Mouse (Mus musculus) MEL (cell line): ENCODE results near the gene Mtif2. TPM values are rescaled to one million over a fixed set of nuclear protein-coding genes. Genes with fewer than 3 reads are reported as not detected.

Experiments used
- DNase-seq: peaks from one replicate; pipeline ENCODE4 v3.0.0; 2011; ENCODE audit warnings: low read depth, low spot score
- H3K27ac ChIP-seq: 2 replicates; pipeline ENCODE4 v1.5.1; 2012; ENCODE audit warnings: low read depth, mild to moderate bottlenecking, control low read depth, low read length, moderate library complexity; ENCODE audit not compliant: control insufficient read depth
- H3K27me3 ChIP-seq, 2 experiments: fragments of 150-350 bp in 1 of 2; sonication (generic) in 1 of 2; 2 replicates each; pipeline ENCODE4 v1.6.1; 2012; ENCODE audit warnings: low read length in 2 of 2, mild to moderate bottlenecking in 2 of 2, improper control_type of control experiment in 1 of 2, moderate library complexity in 1 of 2; ENCODE audit not compliant: insufficient read depth in 2 of 2, control insufficient read depth in 1 of 2
- H3K36me3 ChIP-seq, 2 experiments: 2 replicates each; pipeline ENCODE4 v1.6.1; 2012 to 2014; ENCODE audit warnings: low read length in 2 of 2, improper control_type of control experiment in 1 of 2, inconsistent platforms in 1 of 2, mild to moderate bottlenecking in 1 of 2; ENCODE audit not compliant: insufficient read depth in 2 of 2, control insufficient read depth in 1 of 2
- H3K4me1 ChIP-seq, 2 experiments: fragments of 150-350 bp in 1 of 2; sonication (generic) in 1 of 2; 2 replicates each; pipeline ENCODE4 v1.6.1; 2012; ENCODE audit warnings: low read length in 2 of 2, improper control_type of control experiment in 1 of 2, mild to moderate bottlenecking in 1 of 2; ENCODE audit not compliant: insufficient read depth in 2 of 2, control insufficient read depth in 1 of 2
- H3K4me3 ChIP-seq, 2 experiments: fragments of 150-350 bp in 1 of 2; sonication (generic) in 1 of 2; 2 replicates each; pipeline ENCODE4 v1.5.1; 2012; ENCODE audit warnings: low read depth in 2 of 2, low read length in 2 of 2, mild to moderate bottlenecking in 2 of 2, moderate library complexity in 2 of 2, control low read depth in 1 of 2, improper control_type of control experiment in 1 of 2; ENCODE audit not compliant: control insufficient read depth in 1 of 2, insufficient read depth in 1 of 2
- H3K79me2 ChIP-seq: 2 replicates; pipeline ENCODE4 v1.6.1; 2012; ENCODE audit warnings: mild to moderate bottlenecking, low read length, moderate library complexity; ENCODE audit not compliant: control insufficient read depth, poor library complexity, insufficient read depth
- H3K9ac ChIP-seq: 2 replicates; pipeline ENCODE4 v1.6.1; 2012; ENCODE audit warnings: low read depth, mild to moderate bottlenecking, control low read depth, low read length, moderate library complexity; ENCODE audit not compliant: control insufficient read depth, poor library complexity, severe bottlenecking
- H3K9me3 ChIP-seq: fragments of 150-350 bp; sonication (generic); replicated peaks from 2 replicates; pipeline ENCODE4 v1.6.1; 2012; ENCODE audit warnings: mild to moderate bottlenecking, low read length, improper control_type of control experiment, moderate library complexity; ENCODE audit not compliant: insufficient read depth
- BHLHE40 ChIP-seq: IDR thresholded peaks from 2 replicates; pipeline ENCODE4 v1.6.1; 2012; ENCODE audit warnings: low read depth, mild to moderate bottlenecking, inconsistent platforms, low read length, improper control_type of control experiment, borderline replicate concordance
- CHD1 ChIP-seq: IDR thresholded peaks from 2 replicates; pipeline ENCODE4 v1.6.1; 2012; ENCODE audit warnings: low read depth, mild to moderate bottlenecking, inconsistent platforms, low read length, improper control_type of control experiment
- CHD2 ChIP-seq: IDR thresholded peaks from 2 replicates; pipeline ENCODE4 v1.6.1; 2011; ENCODE audit warnings: low read length, improper control_type of control experiment
- CTCF ChIP-seq, 3 experiments: IDR thresholded peaks in 2 of 3; conservative IDR thresholded peaks in 1 of 3; 2 replicates each; pipeline ENCODE4 v1.5.1; 2011 to 2012; ENCODE audit warnings: low read length in 3 of 3, low read depth in 2 of 3, mild to moderate bottlenecking in 2 of 3, improper control_type of control experiment in 1 of 3, inconsistent platforms in 1 of 3, mixed read lengths in 1 of 3, moderate library complexity in 1 of 3; ENCODE audit not compliant: control insufficient read depth in 1 of 3, insufficient read depth in 1 of 3, poor library complexity in 1 of 3, severe bottlenecking in 1 of 3
- E2F4 ChIP-seq: IDR thresholded peaks from 2 replicates; pipeline ENCODE4 v1.6.1; 2011; ENCODE audit warnings: low read depth, low read length, improper control_type of control experiment, borderline replicate concordance
- ELF1 ChIP-seq: IDR thresholded peaks from 2 replicates; pipeline ENCODE4 v1.6.1; 2014; ENCODE audit warnings: low read depth, mild to moderate bottlenecking, inconsistent platforms, low read length, improper control_type of control experiment, moderate library complexity
- EP300 ChIP-seq, 2 experiments: IDR thresholded peaks; 2 replicates each; pipeline ENCODE4 v1.6.1; 2011; ENCODE audit warnings: improper control_type of control experiment in 2 of 2, low read length in 2 of 2, low read depth in 1 of 2, mild to moderate bottlenecking in 1 of 2
- ETS1 ChIP-seq: IDR thresholded peaks from 2 replicates; pipeline ENCODE4 v1.6.1; 2012; ENCODE audit warnings: low read depth, mild to moderate bottlenecking, inconsistent platforms, low read length, improper control_type of control experiment, moderate library complexity
- GABPA ChIP-seq: IDR thresholded peaks from 2 replicates; pipeline ENCODE4 v1.6.1; 2012; ENCODE audit warnings: low read depth, mild to moderate bottlenecking, inconsistent platforms, low read length, improper control_type of control experiment, moderate library complexity
- GATA1 ChIP-seq: IDR thresholded peaks from 2 replicates; pipeline ENCODE4 v1.6.1; 2011; ENCODE audit warnings: low read depth, low read length, improper control_type of control experiment
- HCFC1 ChIP-seq: IDR thresholded peaks from 2 replicates; pipeline ENCODE4 v1.6.1; 2012; ENCODE audit warnings: low read depth, mild to moderate bottlenecking, inconsistent platforms, low read length, improper control_type of control experiment, moderate library complexity
- JUND ChIP-seq: IDR thresholded peaks from 2 replicates; pipeline ENCODE4 v1.6.1; 2011; ENCODE audit warnings: low read depth, mild to moderate bottlenecking, improper control_type of control experiment, low read length
- MAFK ChIP-seq: IDR thresholded peaks from 2 replicates; pipeline ENCODE4 v1.6.1; 2011; ENCODE audit warnings: low read depth, mild to moderate bottlenecking, low read length, improper control_type of control experiment, borderline replicate concordance
- MAX ChIP-seq: IDR thresholded peaks from 2 replicates; pipeline ENCODE4 v1.6.1; 2011; ENCODE audit warnings: low read length, improper control_type of control experiment
- MXI1 ChIP-seq: IDR thresholded peaks from 2 replicates; pipeline ENCODE4 v1.6.1; 2011; ENCODE audit warnings: mild to moderate bottlenecking, low read depth, low read length, improper control_type of control experiment
- MYB ChIP-seq: IDR thresholded peaks from 2 replicates; pipeline ENCODE4 v1.6.1; 2011; ENCODE audit warnings: mild to moderate bottlenecking, low read depth, low read length, improper control_type of control experiment
- NELFE ChIP-seq: IDR thresholded peaks from 2 replicates; pipeline ENCODE4 v1.6.1; 2011; ENCODE audit warnings: low read depth, low read length, improper control_type of control experiment
- NRF1 ChIP-seq: IDR thresholded peaks from 2 replicates; pipeline ENCODE4 v1.6.1; 2014; ENCODE audit warnings: low read depth, mild to moderate bottlenecking, inconsistent platforms, low read length, improper control_type of control experiment, moderate library complexity; ENCODE audit not compliant: poor library complexity, insufficient read depth, severe bottlenecking
- POLR2AphosphoS2 ChIP-seq: IDR thresholded peaks from 2 replicates; pipeline ENCODE4 v1.6.1; 2011; ENCODE audit warnings: low read length, improper control_type of control experiment
- POLR2AphosphoS5 ChIP-seq: IDR thresholded peaks from 2 replicates; pipeline ENCODE4 v1.6.1; 2012; ENCODE audit warnings: low read depth, borderline replicate concordance, mild to moderate bottlenecking, inconsistent platforms, low read length, moderate library complexity, mixed read lengths
- RAD21 ChIP-seq: IDR thresholded peaks from 2 replicates; pipeline ENCODE4 v1.6.1; 2011; ENCODE audit warnings: mild to moderate bottlenecking, low read depth, low read length, improper control_type of control experiment
- SIN3A ChIP-seq: IDR thresholded peaks from 2 replicates; pipeline ENCODE4 v1.6.1; 2012; ENCODE audit warnings: low read length, improper control_type of control experiment, inconsistent platforms
- SMC3 ChIP-seq: IDR thresholded peaks from 2 replicates; pipeline ENCODE4 v1.6.1; 2011; ENCODE audit warnings: low read depth, low read length, improper control_type of control experiment
- UBTF ChIP-seq: IDR thresholded peaks from 2 replicates; pipeline ENCODE4 v1.6.1; 2012; ENCODE audit warnings: low read depth, mild to moderate bottlenecking, inconsistent platforms, low read length, improper control_type of control experiment, moderate library complexity, borderline replicate concordance; ENCODE audit not compliant: insufficient read depth
- USF1 ChIP-seq: IDR thresholded peaks from 2 replicates; pipeline ENCODE4 v1.6.1; 2014; ENCODE audit warnings: low read depth, mild to moderate bottlenecking, inconsistent platforms, low read length, improper control_type of control experiment, moderate library complexity
- USF2 ChIP-seq, 2 experiments: IDR thresholded peaks; 2 replicates each; pipeline ENCODE4 v1.6.1; 2011 to 2012; ENCODE audit warnings: improper control_type of control experiment in 2 of 2, low read length in 2 of 2, borderline replicate concordance in 1 of 2, inconsistent platforms in 1 of 2, low read depth in 1 of 2, mild to moderate bottlenecking in 1 of 2; ENCODE audit not compliant: insufficient read depth in 1 of 2
- ZC3H11A ChIP-seq: IDR thresholded peaks from 2 replicates; pipeline ENCODE4 v1.6.1; 2012; ENCODE audit warnings: low read depth, mild to moderate bottlenecking, inconsistent platforms, low read length, improper control_type of control experiment
- ZKSCAN1 ChIP-seq: IDR thresholded peaks from 2 replicates; pipeline ENCODE4 v1.6.1; 2012; ENCODE audit warnings: low read depth, mild to moderate bottlenecking, inconsistent platforms, low read length, improper control_type of control experiment, moderate library complexity
- ZMIZ1 ChIP-seq: IDR thresholded peaks from 2 replicates; pipeline ENCODE4 v1.6.1; 2012; ENCODE audit warnings: low read depth, mild to moderate bottlenecking, inconsistent platforms, low read length, improper control_type of control experiment, moderate library complexity
- polyA plus RNA-seq, 2 experiments: library from polyadenylated mRNA; stranded (reverse) in 1 of 2; unstranded in 1 of 2; fragments of >175 nt in 1 of 2; fragments of >200 nt in 1 of 2; gene quantifications; 2 replicates each; pipeline versions ENCODE4 v1.2.1 to v1.2.4; 2012; ENCODE audit warnings: low replicate concordance in 2 of 2, low read depth in 1 of 2; ENCODE audit not compliant: insufficient read length in 2 of 2, insufficient read depth in 1 of 2, missing spikeins in 1 of 2
- total RNA-seq: library from RNA; depleted of rRNA; stranded (reverse); fragments of 300-350 nt; gene quantifications from 2 replicates; pipeline ENCODE4 v1.2.3, GENCODE M21; 2012

Mtif2 gene
- total and polyA plus RNA-seq, 3 experiments: 22.5 to 161 (median 32.7) TPM

- Histone ChIP-seq H3K9me3 (no peaks in the 10 kb centered on the region), H3K79me2 (no peaks in the 10 kb centered on the region), H3K27ac (no peak overlapping the region), H3K36me3 (no peaks in the 10 kb centered on the region), H3K9ac (no peak overlapping the region), H3K4me3 (no peak overlapping the region), H3K4me1 (no peaks in the 10 kb centered on the region), H3K27me3 (no peaks in the 10 kb centered on the region)
- no peak for DNase-seq
- TF ChIP-seq CHD2 (no peak), POLR2AphosphoS2 (no peak), HCFC1 (no peak), ZKSCAN1 (no peak), MAFK (no peak), NELFE (no peak), GATA1 (no peak), MXI1 (no peak), UBTF (no peak), JUND (no peak), ELF1 (no peak), E2F4 (no peak), GABPA (no peak), SMC3 (no peak), MAX (no peak), NRF1 (no peak), RAD21 (no peak)
Observed at GRCm38 (mm10) chr11:29560452-29560851, 34.2 kb downstream of the Mtif2 start.

DNA sequence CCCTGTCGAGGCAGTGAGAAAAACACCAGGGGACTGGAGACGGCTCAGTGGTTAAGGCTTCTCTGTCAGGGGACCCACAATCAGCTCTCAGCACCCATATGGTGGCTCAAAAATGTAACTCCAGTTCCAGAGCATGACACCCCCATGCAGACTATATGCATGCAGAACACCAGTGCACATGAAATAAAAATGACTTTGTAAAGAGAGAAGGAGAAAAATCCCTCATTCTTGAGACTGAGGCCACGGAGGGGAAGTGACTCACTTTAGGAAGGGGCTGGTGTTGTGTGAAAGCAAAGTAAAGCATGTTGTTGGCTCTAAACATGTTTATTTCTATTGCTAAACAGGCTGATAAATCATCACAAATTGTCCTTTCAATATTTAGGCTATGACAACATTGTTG lies 34.8 kb downstream of the Mtif2 start:
- Histone ChIP-seq H3K79me2 (no peaks in the 10 kb centered on the region), H3K27ac (no peak overlapping the region), H3K36me3 (no peaks in the 10 kb centered on the region), H3K4me1 (no peaks in the 10 kb centered on the region), H3K9ac (no peak overlapping the region), H3K9me3 (no peaks in the 10 kb centered on the region), H3K27me3 (no peaks in the 10 kb centered on the region), H3K4me3 (no peak overlapping the region)
- TF ChIP-seq EP300 (IDR thresholded peaks at IDR 0.05; ENCODE audit: low read depth in 1 of 2, low read length in 2 of 2) (no peak), MYB (no peak), MAX (no peak), ETS1 (no peak), CTCF (IDR thresholded peaks at IDR 0.05 in 2 of 3, conservative IDR thresholded peaks at IDR 0.05 in 1 of 3; ENCODE audit: control insufficient read depth in 1 of 3, insufficient read depth in 1 of 3, low read depth in 2 of 3, low read length in 3 of 3, poor library complexity in 1 of 3, severe bottlenecking in 1 of 3) (no peak), USF2 (IDR thresholded peaks at IDR 0.05; ENCODE audit: borderline replicate concordance in 1 of 2, insufficient read depth in 1 of 2, low read depth in 1 of 2, low read length in 2 of 2) (no peak), POLR2AphosphoS5 (no peak), POLR2AphosphoS2 (no peak), ZMIZ1 (no peak), BHLHE40 (no peak), SIN3A (no peak), CHD1 (no peak), SMC3 (no peak), USF1 (no peak), ZC3H11A (no peak), JUND (no peak)
- DNase-seq: no peak
